Mouse (Mus musculus) left cerebral cortex, postnatal 25 days (tissue): ENCODE results near the gene Plekhf1. TPM values are rescaled to one million over a fixed set of nuclear protein-coding genes. Genes with fewer than 3 reads are reported as not detected.

Experiments
- DNase-seq, 2 experiments: peaks; one replicate each; pipeline ENCODE4 v3.0.0; 2022; ENCODE audit warnings: low spot score in 2 of 2, mixed read lengths in 1 of 2
- intact Hi-C: fragments of 180-260 bp; cut with DNase I; formaldehyde crosslinking; loops from one replicate; pipeline ENCODE4 v1.15.1; 2025
- total RNA-seq, 2 experiments: library from RNA; stranded (reverse); gene quantifications; 2 replicates each; pipeline ENCODE4 v1.2.3; 2021

The Plekhf1 gene
- total RNA-seq, 2 experiments from 2014 or later: 1.4 TPM

- DNase-seq: no peak
- intact Hi-C loops: no loop called here
These were observed 7.0 kb downstream of the Plekhf1 start for GRCm38 (mm10) chr7:38220866-38221265.

- intact Hi-C loops: no loop called here
- no peak for DNase-seq
These were observed 8.3 kb downstream of the Plekhf1 start for GRCm38 (mm10) chr7:38219526-38219925.

GRCm38 (mm10) chr7:38218631-38219367 is 9.0 kb downstream of the Plekhf1 start:
- no peak for DNase-seq
- intact Hi-C loops: no loop called here

GRCm38 (mm10) chr7:38217417-38218171 is 10.2 kb downstream of the Plekhf1 start:
- DNase-seq: peak; percentile 50 to 72
- intact Hi-C loops: no loop called here

GRCm38 (mm10) chr7:38215697-38216096 is 12.1 kb downstream of the Plekhf1 start:
- intact Hi-C loops: no loop called here
- DNase-seq: no peak

- intact Hi-C loops: no loop called here
- no peak for DNase-seq
These were observed 12.5 kb downstream of the Plekhf1 start for GRCm38 (mm10) chr7:38215281-38215680.

- no peak for DNase-seq
- intact Hi-C loops: no loop called here
These were observed 13.2 kb downstream of the Plekhf1 start for GRCm38 (mm10) chr7:38214473-38215214.

GRCm38 (mm10) chr7:38212651-38213062 is 15.2 kb downstream of the Plekhf1 start:
- no peak for DNase-seq
- intact Hi-C loops: no loop called here

GRCm38 (mm10) chr7:38209478-38210152 is 18.2 kb downstream of the Plekhf1 start:
- intact Hi-C loops: no loop called here
- DNase-seq: no peak

GRCm38 (mm10) chr7:38208969-38209368 is 18.8 kb downstream of the Plekhf1 start:
- intact Hi-C loops: no loop called here
- no peak for DNase-seq

- no peak for DNase-seq
- intact Hi-C loops: no loop called here
These were observed 21.3 kb downstream of the Plekhf1 start for GRCm38 (mm10) chr7:38206564-38206963.

- intact Hi-C loops: no loop called here
- DNase-seq: no peak
These were observed 22.0 kb downstream of the Plekhf1 start for GRCm38 (mm10) chr7:38205801-38206200.

- no peak for DNase-seq
- intact Hi-C loops: no loop called here
These were observed 23.5 kb downstream of the Plekhf1 start for GRCm38 (mm10) chr7:38204314-38204713.

- intact Hi-C loops: loop anchor here (1.0 kb wide), 2 partner anchors 18 to 66 kb away; partner anchors contain the start of gene 1600014C10Rik
- no peak for DNase-seq
These were observed 26.5 kb downstream of the Plekhf1 start for GRCm38 (mm10) chr7:38201290-38201658.

GRCm38 (mm10) chr7:38200606-38201289 is 27.1 kb downstream of the Plekhf1 start:
- peak; percentile 87 to 91 for DNase-seq
- intact Hi-C loops: loop anchor here (1.0 kb wide), 2 partner anchors 17 to 67 kb away; partner anchors contain the start of gene 1600014C10Rik

GRCm38 (mm10) chr7:38199907-38200605 is 27.8 kb downstream of the Plekhf1 start:
- no peak for DNase-seq
- intact Hi-C loops: no loop called here

GRCm38 (mm10) chr7:38191571-38191970 is 36.2 kb downstream of the Plekhf1 start:
- intact Hi-C loops: no loop called here
- no peak for DNase-seq

- intact Hi-C loops: no loop called here
These were observed 36.7 kb downstream of the Plekhf1 start for GRCm38 (mm10) chr7:38191146-38191545.

More at GRCm38 (mm10) chr7:38191146-38191545, 36.7 kb downstream of the Plekhf1 start:
- DNase-seq: no peak
